Mouse (Mus musculus): ENCODE data around the gene Itgb7. TPM values are rescaled to one million over a fixed set of nuclear protein-coding genes. Genes with fewer than 3 reads are reported as not detected.

Itgb7 gene
- total RNA-seq, 4 experiments from 2014 or later: 0.34 to 1.8 (median 1.0) TPM

Other genes with a start within 250 kb of the Itgb7 start
- gene Krt8, start 227.5 kb downstream of the Itgb7 start, total RNA-seq (2022): under 1 TPM in 1 of 4 experiments, not detected in 3; 0.32 TPM
- gene Krt18, start 203.8 kb downstream of the Itgb7 start, total RNA-seq (2022): 1 to 10 TPM in 1 of 4 experiments, under 1 TPM in 3; 0.29 to 2.0 (median 0.42) TPM
- 100 to 1,000 TPM; 227 to 269 (median 241) TPM for gene Eif4b, start 158.2 kb downstream of the Itgb7 start, total RNA-seq (2022)
- gene Tns2, start 131.5 kb downstream of the Itgb7 start, total RNA-seq (2022): 10 to 100 TPM; 17.3 to 37.7 (median 32.0) TPM
- gene Spryd3, start 95.7 kb downstream of the Itgb7 start, total RNA-seq (2022): 1 to 10 TPM; 6.8 to 8.7 (median 7.3) TPM
- gene Igfbp6, start 87.6 kb downstream of the Itgb7 start, total RNA-seq (2022): 10 to 100 TPM; 14.2 to 49.0 (median 27.1) TPM
- gene Soat2, start 81.4 kb downstream of the Itgb7 start, total RNA-seq (2022): under 1 TPM in 2 of 4 experiments, not detected in 2; 0.10 to 0.21 TPM
- gene Zfp740, start 28.7 kb downstream of the Itgb7 start, total RNA-seq (2022): 10 to 100 TPM; 25.6 to 28.1 (median 26.8) TPM
- gene Csad, start 27.2 kb downstream of the Itgb7 start, total RNA-seq (2022): 1 to 10 TPM; 5.6 to 8.5 (median 7.6) TPM
- 1 to 10 TPM; 4.4 to 9.8 (median 8.4) TPM for gene Rarg, start 25.6 kb upstream of the Itgb7 start, total RNA-seq (2022)
- gene Gm9918, start 38.6 kb upstream of the Itgb7 start, total RNA-seq (2022): not detected
- 10 to 100 TPM; 14.9 to 17.3 (median 15.7) TPM for gene Mfsd5, start 47.5 kb upstream of the Itgb7 start, total RNA-seq (2022)
- under 1 TPM in 3 of 4 experiments, not detected in 1; 0.07 to 0.58 (median 0.21) TPM for gene Espl1, start 64.3 kb upstream of the Itgb7 start, total RNA-seq (2022)
- 100 to 1,000 TPM; 260 to 281 (median 273) TPM for gene Pfdn5, start 94.2 kb upstream of the Itgb7 start, total RNA-seq (2022)
- gene Myg1, start 99.8 kb upstream of the Itgb7 start, total RNA-seq (2022): 10 to 100 TPM; 17.5 to 21.6 (median 18.9) TPM
- 1 to 10 TPM; 5.3 to 7.5 (median 6.8) TPM for gene Aaas, start 118.8 kb upstream of the Itgb7 start, total RNA-seq (2022)
- not detected for gene Sp7, start 135.2 kb upstream of the Itgb7 start, total RNA-seq (2022)
- gene Sp1, start 174.2 kb upstream of the Itgb7 start, total RNA-seq (2022): 10 to 100 TPM; 17.9 to 22.2 (median 20.5) TPM
- gene Amhr2, start 213.4 kb upstream of the Itgb7 start, total RNA-seq (2022): 10 to 100 TPM in 3 of 4 experiments, 1 to 10 TPM in 1; 9.9 to 14.2 (median 11.7) TPM
- 10 to 100 TPM; 16.4 to 22.3 (median 20.2) TPM for gene Prr13, start 227.1 kb upstream of the Itgb7 start, total RNA-seq (2022)
- gene Pcbp2, start 238.6 kb upstream of the Itgb7 start, total RNA-seq (2022): 100 to 1,000 TPM; 379 to 451 (median 385) TPM